Mouse (Mus musculus) liver, embryonic 14 days (tissue): ENCODE measurements around the gene Tsc22d1. TPM values are rescaled to one million over a fixed set of nuclear protein-coding genes. Genes with fewer than 3 reads are reported as not detected.

Experiments
- polyA plus RNA-seq: library from polyadenylated mRNA; depleted of rRNA; stranded (reverse); fragments of >200 nt; gene quantifications from 2 replicates; pipeline ENCODE4 v1.2.3, GENCODE M21; 2012; rRNA removed

Gene Tsc22d1
- polyA plus RNA-seq: 61.4 and 67.9 TPM in 2 replicates

GRCm38 (mm10) chr14:76414862-76415780 is at the start of gene Tsc22d1:
Gene Tsc22d1 (plus strand): TSS chr14:76414961.

GRCm38 (mm10) chr14:76556852-76557208 is 142.1 kb downstream of the Tsc22d1 start, which contains the start of gene Serp2:
Gene Serp2 (minus strand): TSS chr14:76556889.

Other genes with a start within 250 kb of the Tsc22d1 start
- 0.47 and 0.62 TPM in 2 replicates for gene Serp2, start 141.9 kb downstream of the Tsc22d1 start, polyA plus RNA-seq